Mouse (Mus musculus) c-Kit-positive CD71-positive TER-119-negative erythroid progenitor cells, embryonic 14.5 days (primary cell): ENCODE measurements around the gene Hnf1b.

Source experiments
- DNase-seq: peaks from one replicate; pipeline ENCODE4 v3.0.0-alpha.2; 2013; ENCODE audit warnings: low read depth

Gene Hnf1b

GRCm38 (mm10) chr11:83853221-83853792 lies 3.4 kb downstream of the Hnf1b start:
- no peak for DNase-seq

- no peak for DNase-seq
Observed at GRCm38 (mm10) chr11:83854091-83854490, 4.2 kb downstream of the Hnf1b start.

GRCm38 (mm10) chr11:83854707-83855106 lies 4.8 kb downstream of the Hnf1b start:
- no peak for DNase-seq

GRCm38 (mm10) chr11:83857256-83857655 lies 7.4 kb downstream of the Hnf1b start:
- no peak for DNase-seq

GRCm38 (mm10) chr11:83865286-83865685 lies 15.4 kb downstream of the Hnf1b start:
- DNase-seq, result no peak

- DNase-seq, result no peak
Observed at GRCm38 (mm10) chr11:83867571-83867970, 17.7 kb downstream of the Hnf1b start.

GRCm38 (mm10) chr11:83869147-83869546 lies 19.3 kb downstream of the Hnf1b start:
- DNase-seq, result no peak

DNA sequence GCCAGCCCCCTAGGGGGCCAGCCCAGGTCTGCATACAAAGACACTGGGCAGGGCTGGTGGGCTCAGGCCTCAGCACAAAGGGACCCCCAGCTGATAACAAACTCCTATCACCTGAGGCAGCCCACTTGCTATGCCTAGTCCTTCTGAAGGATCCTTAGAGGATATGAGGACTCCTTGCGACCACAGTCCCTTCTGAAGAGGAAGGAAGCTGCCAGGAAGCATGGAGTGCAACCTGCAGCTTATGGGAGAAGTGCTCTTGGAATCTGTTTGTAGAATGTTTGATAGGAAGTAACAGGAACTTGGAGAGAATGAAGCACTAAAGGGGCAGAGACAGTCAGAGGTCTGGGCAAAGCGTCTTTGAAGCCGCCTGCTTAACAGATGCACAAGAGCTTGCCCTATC lies 19.8 kb downstream of the Hnf1b start:
- no peak for DNase-seq

DNA sequence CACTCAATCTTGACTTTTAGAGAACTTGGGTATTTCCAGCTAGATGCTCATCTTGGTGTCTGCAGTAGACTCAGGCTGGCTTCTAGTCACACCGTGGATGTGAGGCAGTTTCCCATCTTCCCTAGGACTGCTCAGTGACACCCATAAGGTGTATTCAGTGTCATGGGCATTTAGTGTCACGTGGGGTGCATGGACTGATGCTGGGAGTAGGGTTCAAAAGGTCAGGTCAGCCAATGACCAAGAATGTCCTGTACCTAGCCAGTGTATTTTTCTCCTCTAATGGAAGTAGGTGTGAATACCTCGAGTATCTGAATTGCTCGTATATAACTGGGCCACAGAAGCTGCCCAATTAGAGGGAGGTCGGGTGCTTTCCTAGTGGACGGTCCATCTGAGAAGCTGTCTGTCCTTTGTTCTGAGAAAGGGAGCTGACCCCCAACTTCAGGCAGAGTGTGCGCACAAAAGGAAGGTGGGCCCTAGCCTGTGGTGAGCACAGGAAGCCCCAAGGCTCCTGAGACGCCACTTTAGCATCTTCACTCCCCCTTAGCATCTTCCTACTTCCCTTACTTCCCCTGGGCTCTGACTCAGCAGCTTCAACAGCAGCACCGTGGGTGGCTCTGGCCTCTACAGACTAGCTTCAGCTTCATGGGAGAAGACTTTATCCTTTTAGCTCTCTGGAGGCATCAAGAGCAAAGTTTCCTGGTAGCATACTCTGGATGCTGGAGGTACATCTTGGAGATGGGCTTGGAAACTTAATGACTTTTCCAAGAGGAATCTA lies 22.1 kb downstream of the Hnf1b start:
- DNase-seq, result no peak

- no peak for DNase-seq
Observed at GRCm38 (mm10) chr11:83873509-83873908, 23.6 kb downstream of the Hnf1b start.

DNA sequence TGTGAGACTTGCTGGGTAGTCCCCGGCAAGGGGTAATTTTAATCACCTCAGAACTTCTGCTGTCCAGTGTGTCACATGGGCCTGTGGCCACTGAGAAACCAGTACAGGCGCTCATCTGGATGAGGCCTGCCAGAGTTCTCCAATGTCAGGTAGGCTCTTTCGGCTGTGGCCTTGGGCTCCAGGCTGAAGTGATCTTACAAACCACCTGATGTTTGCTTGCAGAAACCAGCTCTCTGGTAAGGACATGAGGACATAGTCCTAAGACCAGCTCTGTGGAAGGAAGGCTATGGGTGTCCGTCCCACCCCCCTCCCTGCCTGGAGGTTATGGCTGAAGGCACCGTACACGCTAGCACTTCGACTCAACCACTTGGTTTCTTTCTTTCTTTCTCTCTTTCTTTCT lies 26.8 kb downstream of the Hnf1b start:
- DNase-seq, result no peak

DNA sequence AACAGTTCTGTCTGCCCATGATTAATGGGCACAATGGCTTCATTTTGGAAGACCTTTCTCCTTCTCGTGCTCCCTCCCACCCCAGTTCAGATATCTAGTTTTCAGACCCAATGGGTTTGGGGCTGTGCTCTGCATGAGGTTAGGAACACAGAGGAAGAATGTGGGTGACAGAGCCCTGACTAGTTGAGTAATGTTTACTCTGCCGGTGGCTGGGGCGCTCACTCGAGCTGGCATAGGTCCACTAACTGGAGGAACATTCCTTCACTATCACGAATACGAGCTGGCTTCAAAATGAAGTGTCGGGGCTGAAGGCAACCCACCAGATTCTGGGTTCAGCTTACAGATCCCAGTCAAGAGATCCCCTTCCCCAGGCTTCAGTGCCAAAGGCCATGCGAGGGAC lies 27.9 kb downstream of the Hnf1b start:
- DNase-seq, result no peak

DNA sequence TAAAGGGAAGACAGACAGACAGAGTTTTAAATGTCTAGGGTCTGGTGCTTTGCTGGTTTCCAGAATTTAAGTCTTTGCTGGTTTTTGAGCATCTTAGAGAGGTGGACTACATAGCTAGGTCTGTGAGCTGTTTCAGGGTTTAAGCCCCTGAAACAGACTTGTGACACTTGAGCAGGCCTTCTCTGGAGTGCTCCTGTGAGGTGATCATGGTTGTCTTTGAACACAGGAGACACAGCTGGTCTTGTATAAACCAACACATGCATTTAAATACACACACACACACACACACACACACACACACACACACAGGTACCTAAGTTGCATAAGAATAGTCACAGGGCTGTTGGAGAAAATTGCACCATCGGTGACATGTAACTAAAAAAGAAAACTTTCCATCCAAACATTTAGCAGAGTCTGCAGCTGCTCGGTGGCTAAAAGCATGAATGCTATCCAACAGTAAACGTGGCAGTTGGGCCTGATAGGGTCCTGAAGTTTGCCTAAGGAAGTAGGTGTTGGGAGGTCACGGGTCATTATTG lies 28.6 kb downstream of the Hnf1b start:
- DNase-seq, result no peak

GRCm38 (mm10) chr11:83879130-83879529 lies 29.3 kb downstream of the Hnf1b start:
- DNase-seq, result no peak

- DNase-seq, result no peak
Observed at GRCm38 (mm10) chr11:83881438-83881837, 31.6 kb downstream of the Hnf1b start.

DNA sequence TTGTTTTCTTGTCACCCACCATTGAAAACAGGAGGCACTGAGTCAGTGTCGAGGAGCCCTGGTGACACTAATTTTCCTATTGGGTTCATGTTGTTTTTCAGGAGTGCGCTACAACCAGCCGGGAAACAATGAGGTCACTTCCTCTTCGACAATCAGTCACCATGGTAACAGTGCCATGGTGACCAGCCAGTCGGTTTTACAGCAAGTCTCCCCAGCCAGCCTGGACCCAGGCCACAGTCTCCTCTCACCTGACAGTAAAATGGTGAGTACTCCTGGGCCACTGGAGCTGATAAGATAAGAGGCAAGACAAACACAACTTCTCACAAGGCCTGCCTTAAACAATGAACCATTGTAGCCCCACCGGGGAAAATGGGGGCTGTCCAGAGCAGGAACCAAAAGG lies 32.7 kb downstream of the Hnf1b start:
- DNase-seq, result no peak

- no peak for DNase-seq
Observed at GRCm38 (mm10) chr11:83883074-83883473, 33.2 kb downstream of the Hnf1b start.

- DNase-seq, result no peak
Observed at GRCm38 (mm10) chr11:83883812-83884211, 33.9 kb downstream of the Hnf1b start.

- DNase-seq, result no peak
Observed at GRCm38 (mm10) chr11:83885175-83885574, 35.3 kb downstream of the Hnf1b start.

GRCm38 (mm10) chr11:83886746-83887145 lies 36.9 kb downstream of the Hnf1b start:
- DNase-seq, result no peak

DNA sequence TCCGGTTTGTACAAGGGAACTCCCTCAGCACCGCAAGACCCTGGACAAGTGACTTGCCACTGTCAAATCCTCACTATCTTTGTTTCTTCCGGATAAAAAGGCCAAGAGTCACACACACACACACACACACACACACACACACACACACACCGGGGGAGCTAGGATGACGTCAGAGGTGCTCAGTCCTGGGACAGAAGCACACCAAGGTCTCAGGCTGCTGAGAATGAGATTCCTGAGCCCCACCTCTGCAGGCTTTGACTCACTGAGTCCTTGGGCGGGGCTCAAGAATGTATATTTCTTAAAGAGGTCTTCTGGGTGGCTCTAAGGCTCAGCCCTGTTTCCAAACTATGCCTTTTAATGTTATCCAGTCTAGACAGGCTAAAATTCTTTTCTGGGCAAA lies 41.5 kb downstream of the Hnf1b start:
- no peak for DNase-seq

GRCm38 (mm10) chr11:83893325-83893724 lies 43.5 kb downstream of the Hnf1b start:
- no peak for DNase-seq
